Mouse (Mus musculus): ENCODE data around the gene Gse1.

GRCm38 (mm10) chr8:120602672-120603071 lies 374.4 kb downstream of the Gse1 start:
- no peak for TF ChIP-seq CTCF (IDR thresholded peaks at IDR 0.05)
- TF ChIP-seq POLR2A (IDR thresholded peaks at IDR 0.05; ENCODE audit: insufficient read depth, low read depth, low read length), result no peak
- TF ChIP-seq EP300 (IDR thresholded peaks at IDR 0.05; ENCODE audit: insufficient read depth, low read depth, low read length), result no peak

Data from heart, adult 2 months (tissue).